Mouse (Mus musculus) erythroblast, embryonic 14.5 days (primary cell): ENCODE data around the gene Ddr1.

ENCODE experiments used
- GATA1 ChIP-seq: IDR thresholded peaks from 2 replicates; pipeline ENCODE4 v1.6.1; 2012; ENCODE audit warnings: low read length, inconsistent platforms, mixed read lengths
- TAL1 ChIP-seq: IDR thresholded peaks from 3 replicates; pipeline ENCODE4 v1.6.1; 2012; ENCODE audit warnings: low read length, inconsistent platforms, mixed read lengths

DNA sequence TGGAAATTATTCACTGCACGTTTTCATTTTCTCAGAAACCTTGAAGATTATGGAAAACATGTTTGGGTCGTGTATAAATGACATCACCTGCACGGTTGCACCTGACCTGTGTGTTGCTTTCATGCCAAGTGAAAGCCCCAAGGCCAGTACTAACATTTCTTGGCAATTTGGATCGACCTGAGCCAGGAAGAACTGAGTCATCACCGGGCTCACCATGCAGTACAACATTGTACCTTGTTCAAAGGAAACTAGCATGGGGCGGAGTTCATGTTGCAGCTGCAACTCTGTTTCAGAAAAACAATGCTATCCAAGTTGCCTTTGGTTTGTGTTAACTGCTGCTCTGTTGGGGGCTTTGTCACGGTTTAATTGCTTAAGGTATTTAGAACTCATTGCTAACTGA, 3.5 kb upstream of the Ddr1 start:
- TF ChIP-seq GATA1 (no peak), TAL1 (no peak)
